Mouse (Mus musculus): ENCODE data around the gene Igfals. TPM values are rescaled to one million over a fixed set of nuclear protein-coding genes. Genes with fewer than 3 reads are reported as not detected.

The Igfals gene
- polyA plus RNA-seq, 2 experiments: 3.4 to 4.7 TPM

- Histone ChIP-seq H3K4me2 (ENCODE audit: low read depth) (peak overlapping the region; percentile 36), H3K4me3 (ENCODE audit: insufficient read depth in 1 of 2, low read depth in 2 of 2, low read length in 2 of 2) (no peak overlapping the region), H3K27me3 (ENCODE audit: control insufficient read depth, insufficient read depth, low read length) (no peaks in the 10 kb centered on the region), H3K27ac (peak overlapping the region; percentile 69), H3K9ac (replicated peaks) (peak overlapping the region; percentile 0; the same call in 1 of the 2 replicates), H3K36me3 (replicated peaks; ENCODE audit: control insufficient read depth, insufficient read depth, low read depth) (peaks cover 36% of the 10 kb centered on the region), H3K4me1 (replicated peaks; ENCODE audit: control insufficient read depth in 2 of 2, insufficient read depth in 2 of 2, low read length in 1 of 2) (peaks cover 22 to 34% of the 10 kb centered on the region in 2 experiments), H3K9me3 (ENCODE audit: control insufficient read depth, low read length) (no peaks in the 10 kb centered on the region)
- TF ChIP-seq EP300 (IDR thresholded peaks at IDR 0.05; ENCODE audit: low read depth) (no peak), CTCF (IDR thresholded peaks at IDR 0.05; ENCODE audit: low read depth) (0 out of 2 replicates have a peak, but pooled peaks have one; percentile 36)
- DNase-seq (ENCODE audit: low read depth in 3 of 3, low spot score in 3 of 3): no peak
- peak; percentile 63 for ATAC-seq (ENCODE audit: insufficient read depth)
- WGBS (ENCODE audit: insufficient replicate concordance): 83% methylated on average over 8 of the region's 8 CpGs
These were observed 5.7 kb upstream of the Igfals start for GRCm38 (mm10) chr17:24860076-24860475.

GRCm38 (mm10) chr17:24861785-24862184 lies 4.0 kb upstream of the Igfals start:
- no peaks in the 10 kb centered on the region for H3K27me3 ChIP-seq (ENCODE audit: control insufficient read depth, insufficient read depth, low read length)
- DNase-seq (ENCODE audit: low read depth in 3 of 3, low spot score in 3 of 3): no peak
- H3K27ac ChIP-seq: no peak overlapping the region
- H3K4me3 ChIP-seq (ENCODE audit: insufficient read depth in 1 of 2, low read depth in 2 of 2, low read length in 2 of 2): no peak overlapping the region
- no peak for ATAC-seq (ENCODE audit: insufficient read depth)
- no peaks in the 10 kb centered on the region for H3K9me3 ChIP-seq (ENCODE audit: control insufficient read depth, low read length)
- H3K4me2 ChIP-seq (ENCODE audit: low read depth): no peak overlapping the region
- H3K4me1 ChIP-seq (replicated peaks; ENCODE audit: control insufficient read depth in 2 of 2, insufficient read depth in 2 of 2, low read length in 1 of 2): peaks cover 22 to 34% of the 10 kb centered on the region in 2 experiments
- H3K9ac ChIP-seq (replicated peaks): no peak overlapping the region
- WGBS (ENCODE audit: insufficient replicate concordance): 85% methylated on average over 3 of the region's 3 CpGs
- TF ChIP-seq EP300 (IDR thresholded peaks at IDR 0.05; ENCODE audit: low read depth): no peak
- TF ChIP-seq CTCF (IDR thresholded peaks at IDR 0.05; ENCODE audit: low read depth): no peak
- peaks cover 31% of the 10 kb centered on the region for H3K36me3 ChIP-seq (replicated peaks; ENCODE audit: control insufficient read depth, insufficient read depth, low read depth)

- H3K4me2 ChIP-seq (ENCODE audit: low read depth): no peak overlapping the region
- H3K4me3 ChIP-seq (ENCODE audit: insufficient read depth in 1 of 2, low read depth in 2 of 2, low read length in 2 of 2): no peak overlapping the region
- H3K9ac ChIP-seq (replicated peaks): no peak overlapping the region
- H3K9me3 ChIP-seq (ENCODE audit: control insufficient read depth, low read length): no peaks in the 10 kb centered on the region
- no peak overlapping the region for H3K27ac ChIP-seq
- no peaks in the 10 kb centered on the region for H3K4me1 ChIP-seq (replicated peaks; ENCODE audit: control insufficient read depth in 2 of 2, insufficient read depth in 2 of 2, low read length in 1 of 2)
- peaks cover 9% of the 10 kb centered on the region for H3K36me3 ChIP-seq (replicated peaks; ENCODE audit: control insufficient read depth, insufficient read depth, low read depth)
- DNase-seq (ENCODE audit: low read depth in 3 of 3, low spot score in 3 of 3) (no peak), ATAC-seq (ENCODE audit: insufficient read depth) (no peak)
- TF ChIP-seq EP300 (IDR thresholded peaks at IDR 0.05; ENCODE audit: low read depth): no peak
- no peak for TF ChIP-seq CTCF (IDR thresholded peaks at IDR 0.05; ENCODE audit: low read depth)
- no peaks in the 10 kb centered on the region for H3K27me3 ChIP-seq (ENCODE audit: control insufficient read depth, insufficient read depth, low read length)
- WGBS (ENCODE audit: insufficient replicate concordance): 80% methylated on average over 10 of the region's 10 CpGs
These were observed 2.1 kb downstream of the Igfals start for GRCm38 (mm10) chr17:24867914-24868313.

GRCm38 (mm10) chr17:24873695-24874404 lies 8.1 kb downstream of the Igfals start:
- H3K4me3 ChIP-seq (ENCODE audit: insufficient read depth in 1 of 2, low read depth in 2 of 2, low read length in 2 of 2): no peak overlapping the region
- no peaks in the 10 kb centered on the region for H3K27me3 ChIP-seq (ENCODE audit: control insufficient read depth, insufficient read depth, low read length)
- no peak overlapping the region for H3K9ac ChIP-seq (replicated peaks)
- no peak overlapping the region for H3K4me2 ChIP-seq (ENCODE audit: low read depth)
- H3K27ac ChIP-seq: no peak overlapping the region
- H3K9me3 ChIP-seq (ENCODE audit: control insufficient read depth, low read length): no peaks in the 10 kb centered on the region
- ATAC-seq (ENCODE audit: insufficient read depth) (no peak), DNase-seq (ENCODE audit: low read depth in 3 of 3, low spot score in 3 of 3) (no peak)
- TF ChIP-seq CTCF (IDR thresholded peaks at IDR 0.05; ENCODE audit: low read depth): no peak
- TF ChIP-seq EP300 (IDR thresholded peaks at IDR 0.05; ENCODE audit: low read depth): no peak
- 42% methylated on average over 4 of the region's 4 CpGs for WGBS (ENCODE audit: insufficient replicate concordance)
- H3K4me1 ChIP-seq (replicated peaks; ENCODE audit: control insufficient read depth in 2 of 2, insufficient read depth in 2 of 2, low read length in 1 of 2): no peaks in the 10 kb centered on the region
- H3K36me3 ChIP-seq (replicated peaks; ENCODE audit: control insufficient read depth, insufficient read depth, low read depth): no peaks in the 10 kb centered on the region

GRCm38 (mm10) chr17:24874405-24874745 lies 8.6 kb downstream of the Igfals start:
- H3K4me3 ChIP-seq (ENCODE audit: insufficient read depth in 1 of 2, low read depth in 2 of 2, low read length in 2 of 2): no peak overlapping the region
- H3K9me3 ChIP-seq (ENCODE audit: control insufficient read depth, low read length): no peaks in the 10 kb centered on the region
- ATAC-seq (ENCODE audit: insufficient read depth): no peak
- TF ChIP-seq EP300 (IDR thresholded peaks at IDR 0.05; ENCODE audit: low read depth) (no peak), CTCF (IDR thresholded peaks at IDR 0.05; ENCODE audit: low read depth) (no peak)
- WGBS (ENCODE audit: insufficient replicate concordance): 32% methylated on average over 1 of the region's 1 CpGs
- no peak overlapping the region for H3K9ac ChIP-seq (replicated peaks)
- H3K27me3 ChIP-seq (ENCODE audit: control insufficient read depth, insufficient read depth, low read length): no peaks in the 10 kb centered on the region
- DNase-seq (ENCODE audit: low read depth in 3 of 3, low spot score in 3 of 3): no peak
- H3K4me1 ChIP-seq (replicated peaks; ENCODE audit: control insufficient read depth in 2 of 2, insufficient read depth in 2 of 2, low read length in 1 of 2): no peaks in the 10 kb centered on the region
- no peak overlapping the region for H3K4me2 ChIP-seq (ENCODE audit: low read depth)
- H3K27ac ChIP-seq: no peak overlapping the region
- no peaks in the 10 kb centered on the region for H3K36me3 ChIP-seq (replicated peaks; ENCODE audit: control insufficient read depth, insufficient read depth, low read depth)
